Mouse (Mus musculus) kidney, postnatal 25 days (tissue): ENCODE results near the gene Lyzl4.
A peak's percentile ranks its signal among the peaks of the same experiment; 100 is the strongest.

Experiments
- DNase-seq, 2 experiments: peaks; one replicate each; pipeline ENCODE4 v3.0.0; 2021; ENCODE audit warnings: mixed read lengths in 2 of 2

Gene Lyzl4

DNA sequence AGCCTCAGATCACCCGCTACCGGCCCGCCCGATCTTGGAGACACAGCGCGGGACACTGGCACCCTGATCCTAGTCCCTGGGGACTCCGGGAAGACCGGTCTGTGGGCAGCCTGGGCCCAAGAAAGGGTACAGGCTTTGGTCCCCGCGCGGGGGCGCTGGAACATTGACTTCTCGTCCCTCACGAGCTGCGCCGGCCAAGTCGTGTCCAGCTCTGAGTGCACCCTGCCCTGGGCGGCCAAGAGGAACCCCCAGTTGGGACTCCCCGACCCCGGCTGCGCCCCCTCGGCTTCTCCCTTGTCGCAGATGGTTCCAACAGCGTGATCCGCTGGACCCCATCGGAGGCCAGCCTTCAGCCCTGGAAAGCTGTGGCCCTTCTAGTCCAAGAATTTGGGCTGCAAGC is at the start of gene Lyzl4:
TSS of gene Lyzl4 (minus strand) at position 96 of the 400 bp plus-strand sequence.
- peak; percentile 84 to 88 for DNase-seq

DNA sequence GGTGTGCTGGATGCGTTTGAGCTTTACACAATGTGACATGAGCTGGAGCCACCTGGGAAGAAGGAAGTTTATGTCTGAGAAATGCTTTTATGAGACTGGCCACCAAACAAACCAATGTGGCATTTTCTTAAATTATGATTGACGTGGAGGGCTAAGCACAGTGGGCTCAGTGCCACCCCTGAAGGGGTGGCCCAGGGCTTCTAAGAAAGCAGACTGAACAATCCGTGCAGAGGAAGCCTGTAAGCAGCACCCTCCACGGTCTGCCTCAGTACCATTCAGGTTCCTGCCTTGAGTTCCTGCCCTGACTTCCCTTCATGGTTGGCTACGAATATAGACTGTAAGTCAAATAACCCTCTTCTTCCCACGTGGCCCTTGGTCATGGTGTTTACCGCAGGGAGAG is 48.8 kb upstream of the Lyzl4 start:
- no peak for DNase-seq

DNA sequence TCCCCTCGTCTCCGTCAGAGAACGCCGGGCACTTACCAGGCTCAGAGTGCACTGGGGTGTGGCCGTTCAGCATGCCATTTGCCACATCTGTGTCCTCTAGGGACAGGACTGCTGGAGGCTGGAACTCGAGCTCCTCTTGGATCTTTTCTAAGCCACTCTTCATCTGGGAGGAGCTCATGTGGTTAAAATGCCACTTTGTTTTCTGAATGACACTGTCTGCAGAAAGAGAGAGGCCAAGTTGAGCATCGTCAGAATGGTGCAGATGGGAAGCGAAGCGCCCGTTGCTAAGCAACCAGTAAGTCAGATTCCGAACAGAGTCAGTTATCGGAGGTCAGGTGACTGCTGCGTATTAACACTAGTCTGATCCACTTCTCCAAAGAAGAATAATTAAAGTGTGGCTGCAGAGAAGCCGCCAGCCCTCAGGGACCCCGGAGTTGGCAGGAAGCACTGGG is 48.3 kb upstream of the Lyzl4 start:
- no peak for DNase-seq

DNA sequence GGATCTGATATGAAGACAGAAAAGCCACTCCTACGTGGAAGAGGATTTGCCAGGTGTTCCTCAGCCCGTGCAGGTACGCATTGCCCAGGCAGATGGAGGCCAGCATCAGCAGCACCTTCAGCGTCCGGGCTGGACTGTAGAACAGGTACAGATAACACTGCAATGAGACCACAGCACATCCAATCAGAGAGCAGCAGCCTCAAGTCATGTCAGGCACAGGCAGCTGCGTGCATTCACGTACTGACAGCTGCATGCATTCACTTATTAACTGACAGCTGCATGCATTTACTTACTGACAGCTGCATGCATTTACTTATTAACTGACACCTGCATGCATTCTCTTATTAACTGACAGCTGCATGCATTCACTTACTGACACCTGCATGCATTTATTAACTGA is 42.8 kb upstream of the Lyzl4 start:
- no peak for DNase-seq

DNA sequence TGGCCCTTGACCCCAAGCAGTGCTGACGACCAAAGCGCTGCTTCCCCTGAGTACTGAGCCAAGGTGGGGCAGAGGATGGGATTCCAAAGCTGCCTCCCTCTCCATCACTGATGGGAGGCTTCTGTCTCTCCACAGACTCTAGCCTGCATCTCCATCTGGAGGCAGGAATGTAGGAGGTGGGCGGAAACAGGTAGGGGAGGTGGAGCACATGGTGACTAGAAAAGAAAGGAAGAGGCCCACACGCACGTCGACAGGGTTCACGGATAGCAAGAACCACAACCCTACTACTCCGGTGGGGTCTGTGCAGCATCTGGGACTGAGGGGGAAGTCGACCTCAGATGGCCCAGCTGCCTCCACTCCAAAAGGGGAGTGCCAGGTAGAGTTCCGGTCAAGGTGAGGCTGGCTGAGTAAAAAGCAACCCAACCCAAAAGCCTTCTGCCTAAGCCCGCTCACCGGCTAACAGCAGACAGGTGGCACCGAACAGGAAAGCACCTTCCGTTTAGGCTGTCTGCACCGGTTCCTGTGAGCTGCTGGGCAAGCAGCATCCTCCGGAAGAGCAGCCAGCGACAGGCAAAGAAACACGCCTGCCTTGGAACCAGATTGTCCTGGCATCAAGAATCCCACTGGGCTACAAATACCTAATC is 40.3 kb upstream of the Lyzl4 start:
- DNase-seq, result no peak

DNA sequence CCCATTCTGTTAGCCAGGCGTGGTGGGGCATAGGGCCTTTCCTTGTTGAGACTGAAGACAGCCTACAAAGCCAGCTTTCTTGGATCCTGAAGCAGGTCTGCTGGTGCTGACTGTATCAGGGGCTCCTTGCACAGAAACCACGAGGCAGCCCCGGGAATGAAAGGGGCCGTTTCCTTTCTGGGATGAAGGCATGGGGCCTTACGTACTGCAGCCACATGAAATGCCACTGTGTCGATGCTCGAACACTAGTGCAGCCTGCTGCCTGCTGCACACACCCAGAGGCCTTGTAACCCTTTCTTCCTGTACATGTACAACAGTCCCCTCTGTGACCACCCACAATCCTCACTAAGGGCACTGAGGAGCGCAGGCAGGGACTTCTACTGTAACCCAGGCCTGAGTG is 39.3 kb upstream of the Lyzl4 start:
- no peak for DNase-seq

DNA sequence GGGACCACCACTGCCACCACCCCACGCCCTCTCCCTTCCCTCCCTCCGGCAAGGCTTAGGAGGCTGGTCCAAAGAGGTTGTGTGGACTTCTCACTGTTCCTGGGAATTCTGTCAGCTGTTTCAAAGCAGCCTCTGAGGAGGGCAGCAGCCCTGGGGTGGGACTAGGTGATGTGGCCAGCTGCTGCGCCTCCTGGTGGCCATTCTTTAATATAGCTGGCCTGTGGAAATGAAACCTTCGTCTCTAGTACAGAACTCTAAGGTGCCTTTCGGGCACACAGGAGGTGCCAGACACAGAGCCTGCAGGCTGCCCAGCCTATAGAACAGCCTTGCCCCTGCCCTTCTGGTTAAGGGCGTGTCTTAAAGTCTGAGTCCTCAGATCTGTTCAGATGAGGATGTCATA is 37.7 kb upstream of the Lyzl4 start:
- DNase-seq, result peak in 1 of 2 experiments; percentile 57

DNA sequence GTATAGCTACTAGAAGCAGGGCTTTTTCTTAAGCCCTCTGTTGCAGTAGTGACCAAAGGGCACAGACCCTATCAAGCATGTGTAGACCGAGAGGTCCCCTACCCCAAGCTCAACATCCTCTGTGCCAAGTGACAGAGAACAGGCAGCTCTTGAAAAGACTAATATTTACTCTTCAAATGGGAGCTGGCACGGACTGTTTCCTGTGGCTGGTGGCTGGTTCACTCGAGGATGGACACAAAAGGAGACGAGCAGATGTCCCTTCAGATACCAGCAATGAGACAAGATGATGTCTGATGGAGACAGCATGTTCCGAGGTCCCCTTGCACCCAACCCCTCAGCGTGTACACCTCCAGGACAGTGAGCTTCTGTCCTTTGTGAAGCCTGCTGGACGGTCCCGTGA is 35.6 kb upstream of the Lyzl4 start:
- DNase-seq, result no peak

DNA sequence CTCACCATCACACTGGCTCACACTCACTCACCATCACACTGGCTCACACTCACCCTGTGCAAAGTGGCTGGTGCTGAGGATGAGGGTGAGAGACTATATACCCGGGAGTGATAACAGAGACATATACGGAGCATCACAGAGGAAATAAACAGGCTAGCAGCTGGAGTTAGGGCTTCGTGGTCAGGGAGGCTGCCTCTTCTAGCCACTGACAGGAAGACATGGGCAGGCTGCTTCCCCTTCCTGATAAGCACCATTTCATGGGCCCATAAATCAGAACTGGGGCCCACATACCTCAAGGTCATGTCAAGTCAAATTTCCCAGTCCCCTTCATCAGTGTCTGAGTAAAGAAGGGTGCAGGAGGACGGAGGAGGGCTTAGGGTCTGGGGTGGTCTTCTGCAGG is 35.2 kb upstream of the Lyzl4 start:
- DNase-seq, result no peak

DNA sequence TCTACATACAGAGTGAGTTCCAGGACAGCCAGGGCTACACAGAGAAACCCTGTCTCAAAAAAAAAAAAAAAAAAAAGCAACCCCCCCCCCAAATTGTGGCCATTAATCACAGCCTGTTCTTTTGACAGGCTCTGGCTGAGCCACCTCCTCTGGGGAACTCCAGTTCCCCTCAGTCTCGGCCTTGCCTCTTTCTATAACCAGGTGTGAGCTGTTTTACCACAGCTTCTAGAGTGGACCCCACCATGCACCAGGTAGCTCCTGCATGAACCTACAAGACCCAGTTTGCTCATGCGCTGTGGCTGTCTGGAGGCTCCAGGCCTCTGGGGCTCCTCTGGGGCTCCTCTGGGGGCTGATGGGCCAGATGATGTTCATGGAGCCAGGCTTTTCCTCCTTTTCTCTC is 33.7 kb upstream of the Lyzl4 start:
- no peak for DNase-seq

DNA sequence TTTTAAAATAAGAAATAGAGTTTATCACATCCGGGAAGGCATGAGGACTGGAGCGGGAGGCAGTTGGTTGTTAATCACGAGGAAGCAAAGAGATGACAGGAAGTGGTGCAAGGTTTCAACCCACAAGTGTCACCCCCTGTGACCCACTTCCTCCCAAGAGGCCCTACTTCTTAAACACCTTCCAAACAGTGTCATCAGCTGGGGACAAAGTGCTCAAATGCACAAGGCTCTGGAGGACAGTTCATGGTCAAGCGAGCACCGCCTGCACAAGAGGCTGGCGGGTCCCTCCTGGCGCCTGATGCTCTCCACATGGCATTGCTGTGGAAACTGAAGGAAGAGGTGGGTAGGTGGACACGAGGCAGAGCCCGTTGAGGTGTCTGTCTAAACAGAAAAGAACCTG is 33.1 kb upstream of the Lyzl4 start:
- DNase-seq, result peak in 1 of 2 experiments; percentile 25

DNA sequence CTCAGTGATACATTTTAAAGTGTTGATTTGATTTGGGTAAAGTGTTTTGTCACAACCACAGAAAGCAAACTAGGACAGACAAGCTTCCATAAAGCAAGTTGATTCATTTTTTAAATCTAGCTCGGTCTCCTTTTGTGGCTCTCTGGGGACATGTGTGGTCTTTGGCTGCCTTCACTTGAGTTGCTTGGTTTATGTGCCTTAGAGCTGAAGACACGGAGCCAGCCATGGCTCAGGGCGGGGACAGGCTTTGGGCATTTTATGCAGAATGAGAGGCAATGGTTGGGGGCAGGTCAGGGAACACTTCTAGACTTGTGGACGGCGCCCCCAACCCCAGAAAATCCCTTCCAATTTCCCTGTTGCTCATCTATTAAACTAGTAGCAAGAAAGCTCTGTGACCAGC is 31.8 kb upstream of the Lyzl4 start:
- no peak for DNase-seq

DNA sequence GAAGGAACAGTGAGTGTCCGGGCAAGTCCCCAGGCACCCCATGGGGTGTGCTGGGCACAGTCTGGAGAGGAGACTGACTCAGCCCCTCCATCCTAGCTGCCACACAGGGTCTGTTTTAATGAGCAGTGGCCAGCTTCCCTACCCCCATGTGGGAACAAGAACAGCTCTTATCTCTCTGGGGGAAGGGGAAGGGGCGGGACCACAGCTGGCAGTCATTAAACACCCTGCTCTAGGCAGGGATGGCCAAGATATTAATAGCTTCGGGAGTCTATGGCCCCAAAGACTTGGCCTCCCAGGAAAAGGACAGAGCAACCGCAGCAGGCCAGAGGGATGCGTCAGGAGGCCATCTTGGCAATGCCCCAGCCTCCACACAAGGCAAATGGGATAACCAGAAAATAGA is 30.4 kb upstream of the Lyzl4 start:
- DNase-seq, result peak; percentile 35 to 60

DNA sequence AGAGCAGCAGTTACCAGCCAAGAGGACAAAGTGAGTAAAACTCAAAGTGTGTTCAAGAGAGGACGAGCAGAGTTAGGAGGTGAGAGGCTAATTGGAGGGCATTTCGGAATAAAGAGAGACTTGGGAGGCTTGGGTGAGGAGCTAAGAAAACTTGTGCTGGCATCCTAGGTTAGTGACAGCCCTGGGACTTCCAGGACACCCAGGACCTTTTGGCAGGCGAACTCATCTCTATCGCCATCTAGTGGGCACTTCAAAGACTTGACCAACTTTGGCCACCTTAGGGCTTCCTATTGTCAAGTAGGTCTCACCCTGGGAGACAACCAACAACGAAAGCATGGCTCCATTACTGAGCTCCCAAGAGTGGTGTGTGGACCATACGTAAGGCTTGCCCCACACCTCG is 29.4 kb upstream of the Lyzl4 start:
- peak; percentile 52 to 55 for DNase-seq

DNA sequence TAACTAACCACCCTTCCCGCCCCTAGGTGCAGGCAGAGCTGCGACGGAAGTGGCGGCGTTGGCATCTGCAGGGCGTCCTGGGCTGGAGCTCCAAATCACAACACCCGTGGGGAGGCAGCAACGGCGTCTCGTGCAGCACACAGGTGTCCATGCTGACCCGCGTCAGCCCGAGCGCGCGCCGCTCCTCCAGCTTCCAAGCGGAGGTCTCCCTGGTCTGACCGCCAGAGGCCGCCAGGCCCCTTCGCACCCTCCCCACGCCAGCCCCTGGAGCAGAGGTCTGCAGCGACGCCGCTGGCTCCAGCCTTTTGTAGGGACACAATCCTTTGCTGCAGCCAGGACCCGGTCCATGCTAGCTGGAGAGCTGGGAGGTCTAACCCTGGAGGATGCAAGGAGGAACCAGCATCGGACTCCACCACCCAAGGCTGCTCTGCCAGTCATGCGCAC is 27.5 kb upstream of the Lyzl4 start:
- DNase-seq, result peak; percentile 64 to 77

DNA sequence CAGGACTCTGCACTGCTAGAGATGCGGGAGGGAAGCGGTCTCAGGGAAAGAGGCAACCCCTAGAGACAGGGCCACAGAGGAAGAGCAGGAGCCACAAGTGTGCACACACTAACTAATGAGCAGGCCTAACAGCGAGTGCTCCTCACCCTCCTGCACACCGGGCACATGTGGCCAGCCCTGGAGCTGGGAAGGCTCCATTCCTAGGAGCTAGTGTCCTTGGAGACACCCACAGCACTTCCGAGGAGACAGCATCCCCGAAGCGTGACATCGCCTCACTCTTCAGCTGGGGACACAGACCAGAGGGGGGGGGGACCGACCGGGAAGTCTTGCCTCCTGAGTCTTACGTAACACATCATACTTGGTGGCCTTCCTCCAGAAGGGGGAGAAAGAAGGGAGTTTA is 25.9 kb upstream of the Lyzl4 start:
- no peak for DNase-seq

DNA sequence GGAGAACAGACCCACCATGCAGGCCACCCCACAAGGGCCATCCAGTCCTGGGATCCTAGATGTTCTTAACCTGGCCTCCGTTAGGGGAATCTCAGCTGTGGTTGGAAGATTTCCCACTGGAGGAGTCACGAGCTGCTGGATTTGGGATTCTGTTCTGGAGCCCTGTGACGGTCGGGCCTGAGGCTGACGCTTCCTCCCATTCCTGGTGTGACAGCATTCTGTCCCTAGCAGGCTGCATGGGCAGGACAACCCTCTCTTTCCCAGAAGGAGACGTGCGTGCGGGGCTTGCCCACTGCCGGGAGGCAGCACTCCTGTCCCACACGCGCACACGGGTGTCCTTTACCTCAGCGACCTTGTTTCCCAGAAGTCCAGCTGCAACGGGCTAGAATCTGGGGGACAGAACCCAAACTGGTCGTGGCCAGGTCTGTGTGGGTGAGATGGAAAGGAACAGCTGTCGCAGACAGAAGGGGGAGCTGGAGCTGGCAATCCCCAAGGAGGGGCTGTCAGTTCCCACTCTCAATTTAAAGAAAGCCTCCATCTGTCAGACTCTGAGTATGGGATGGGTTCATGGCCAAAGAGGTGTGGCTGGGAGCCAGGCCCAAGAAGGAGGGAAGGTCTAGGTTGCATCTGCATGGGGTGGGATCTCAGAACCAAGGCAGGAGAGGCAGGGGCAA is 25.2 kb upstream of the Lyzl4 start:
- DNase-seq, result no peak

DNA sequence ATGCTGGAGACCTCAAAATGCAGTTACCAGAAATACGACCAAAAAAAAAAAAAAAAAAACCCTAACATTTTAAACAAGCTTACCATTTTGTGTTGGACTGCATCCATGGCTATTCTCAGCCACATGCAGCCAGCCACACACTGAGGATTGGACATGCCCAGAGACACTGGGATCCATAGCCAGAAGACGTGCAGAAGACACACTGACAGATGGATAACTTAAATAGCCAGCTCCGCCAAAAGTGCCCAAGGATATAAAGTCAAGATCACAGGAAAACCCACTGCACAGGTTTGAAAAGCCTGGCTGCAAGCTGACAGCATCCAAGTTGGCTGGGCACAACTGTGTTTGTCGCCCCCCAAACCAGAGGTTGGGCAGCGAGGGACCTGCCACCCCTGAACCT is 22.2 kb upstream of the Lyzl4 start:
- no peak for DNase-seq

DNA sequence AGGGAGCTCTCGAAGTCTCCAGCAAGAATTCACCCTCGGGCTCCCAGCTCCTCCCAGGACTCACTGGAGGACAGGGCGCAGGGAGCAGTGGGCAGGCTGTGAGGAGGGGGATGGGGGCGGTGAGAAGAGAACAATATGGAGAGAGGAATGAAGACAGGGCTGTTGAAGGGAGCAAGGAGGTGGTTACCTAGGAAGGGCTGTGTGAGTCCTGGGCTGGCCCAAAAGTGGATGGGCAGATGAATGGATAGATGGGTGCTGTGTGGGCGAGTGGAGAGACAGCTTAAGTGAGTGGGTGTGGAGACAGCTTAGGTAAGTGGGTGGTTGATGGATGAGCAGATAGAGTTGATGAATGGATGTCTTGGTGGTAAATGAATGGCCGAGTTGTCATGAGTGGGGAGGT is 21.6 kb upstream of the Lyzl4 start:
- no peak for DNase-seq

DNA sequence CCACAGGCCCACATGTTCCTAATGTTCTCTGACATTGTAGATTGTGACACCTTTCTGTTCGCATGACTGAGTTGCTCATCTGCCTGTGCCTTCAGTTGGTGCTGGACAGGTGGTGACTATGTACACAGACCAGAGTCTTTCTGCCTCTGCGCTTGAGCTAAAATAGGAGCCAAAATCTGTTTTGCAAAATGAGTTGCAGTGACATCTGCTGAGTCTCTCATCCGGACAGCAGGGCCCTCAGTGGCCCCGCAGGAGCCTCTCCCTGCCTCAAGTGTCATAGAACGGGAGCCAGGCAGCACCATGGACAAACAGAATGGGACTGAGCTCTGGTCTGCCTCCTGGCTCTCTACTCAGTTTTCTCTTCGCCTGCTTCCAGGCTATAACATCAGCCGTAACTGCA is 17.9 kb upstream of the Lyzl4 start:
- DNase-seq, result no peak

DNA sequence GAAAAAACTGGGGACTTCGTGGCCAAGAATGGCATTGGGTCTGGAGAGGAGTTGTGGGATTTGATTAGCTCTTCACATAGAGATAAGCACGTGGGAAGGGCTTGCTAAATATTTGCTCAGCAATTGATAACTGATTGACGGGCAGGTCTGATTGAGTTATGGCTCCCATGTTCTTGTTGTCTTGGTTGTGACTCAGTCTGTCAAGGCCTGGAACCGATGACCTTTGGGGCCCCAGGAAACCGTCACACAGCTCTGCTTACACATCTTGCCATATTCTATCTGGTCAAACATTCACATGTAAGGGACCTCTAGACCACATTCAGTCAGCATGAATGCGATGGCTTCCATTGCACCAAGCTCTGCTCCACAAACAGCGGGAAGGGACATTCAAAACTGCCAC is 16.4 kb upstream of the Lyzl4 start:
- DNase-seq, result no peak

DNA sequence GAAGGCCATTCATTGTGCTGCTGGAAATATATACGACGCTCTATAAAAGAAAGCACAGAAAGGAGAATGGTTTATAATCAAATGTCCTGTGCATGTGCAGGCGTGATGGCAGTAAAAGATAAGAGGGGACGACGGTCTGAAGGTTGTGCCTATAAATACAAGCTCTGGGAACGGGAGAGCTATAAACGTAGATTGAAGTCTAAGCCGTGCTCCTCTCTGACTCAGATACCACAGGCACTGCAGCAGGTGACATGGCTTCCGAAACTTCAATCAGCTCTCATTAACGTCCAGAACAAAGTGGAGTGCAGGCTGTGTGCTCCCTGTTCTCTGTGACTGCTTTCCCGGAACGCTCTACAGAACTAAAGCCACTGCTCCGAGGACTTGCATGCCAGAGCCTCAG is 15.2 kb upstream of the Lyzl4 start:
- no peak for DNase-seq

DNA sequence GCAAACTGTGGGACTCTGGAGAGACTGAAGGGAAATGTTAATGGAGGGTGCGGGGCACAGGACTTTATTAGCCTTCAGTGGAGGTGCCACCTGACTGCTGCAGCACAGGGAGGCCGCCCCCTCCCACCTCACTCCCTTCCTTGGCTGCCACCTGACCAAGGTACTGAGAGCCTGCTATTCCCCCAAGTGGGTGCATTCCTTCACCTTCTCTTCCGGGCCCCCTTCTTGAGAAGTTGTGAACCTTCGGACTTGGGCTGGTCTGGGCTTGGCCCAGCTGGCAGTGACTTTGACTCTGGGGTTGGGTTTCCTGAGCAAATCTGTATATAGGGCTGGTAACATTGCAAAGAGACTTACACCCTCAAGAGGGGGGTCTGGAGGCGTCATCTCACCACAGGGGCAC is 14.4 kb upstream of the Lyzl4 start:
- no peak for DNase-seq

DNA sequence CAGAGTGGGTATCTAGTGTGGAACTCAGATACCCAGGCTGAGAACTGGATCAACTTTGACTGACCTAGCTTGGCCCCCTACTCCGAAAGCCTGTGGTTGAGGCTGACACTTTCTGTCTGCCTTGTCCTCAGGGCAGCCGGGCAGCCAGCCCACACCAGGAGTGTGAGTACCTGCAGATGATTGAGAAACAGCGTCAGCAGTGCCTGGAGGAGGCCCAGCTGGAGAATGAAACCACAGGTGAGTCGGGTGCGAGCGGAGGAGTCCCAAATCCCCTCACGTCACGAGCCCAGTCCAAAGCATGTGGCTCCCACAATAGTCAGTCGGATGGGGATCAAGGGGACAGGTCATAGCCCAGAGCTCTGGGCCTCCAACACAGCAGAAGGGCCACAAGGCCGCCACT is 11.8 kb upstream of the Lyzl4 start:
- no peak for DNase-seq

DNA sequence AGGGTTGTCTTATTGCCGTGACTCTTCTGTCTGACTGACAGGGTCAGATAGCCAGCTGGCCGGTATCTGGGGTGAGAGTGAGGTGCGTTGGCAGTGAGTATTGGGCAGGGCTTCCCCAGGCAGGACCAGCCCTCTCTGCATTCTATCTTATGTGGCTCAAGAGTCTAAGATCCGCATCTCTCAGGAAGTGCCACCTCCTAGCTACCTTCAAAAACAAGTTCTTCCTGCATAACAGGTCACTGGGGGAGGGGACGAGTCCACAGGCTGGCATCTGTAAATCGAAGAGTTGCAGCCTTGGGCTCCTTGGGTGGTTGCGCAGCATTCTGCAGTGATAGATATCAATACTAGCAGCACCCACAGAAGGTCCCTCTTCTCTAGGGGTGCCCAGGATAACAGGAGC is 5.1 kb upstream of the Lyzl4 start:
- no peak for DNase-seq
